Mouse (Mus musculus) myocyte (in vitro differentiated cells): ENCODE results near the gene Proz.

Source experiments
- CEBPB ChIP-seq: IDR thresholded peaks from 2 replicates; pipeline ENCODE4 v1.6.1; 2011; ENCODE audit warnings: mild to moderate bottlenecking, moderate library complexity; ENCODE audit not compliant: poor library complexity, insufficient read depth, severe bottlenecking
- MAX ChIP-seq: IDR thresholded peaks from one replicate; pipeline ENCODE4 v1.6.1; 2011; ENCODE audit warnings: low read depth, mild to moderate bottlenecking, control low read depth
- MYOD1 ChIP-seq, 3 experiments: IDR thresholded peaks; one replicate each; pipeline ENCODE4 v1.6.1; 2011; ENCODE audit warnings: control low read depth in 2 of 3, low read depth in 2 of 3, mild to moderate bottlenecking in 2 of 3, moderate library complexity in 1 of 3; ENCODE audit not compliant: insufficient read length in 2 of 3, control insufficient read depth in 1 of 3
- POLR2A ChIP-seq: IDR thresholded peaks from one replicate; pipeline ENCODE4 v1.6.1; 2011; ENCODE audit warnings: low read depth, mild to moderate bottlenecking, control low read depth, moderate library complexity; ENCODE audit not compliant: insufficient read length
- POLR2AphosphoS2 ChIP-seq: IDR thresholded peaks from one replicate; pipeline ENCODE4 v1.6.1; 2011; ENCODE audit warnings: low read depth, control low read depth; ENCODE audit not compliant: insufficient read length
- REST ChIP-seq: IDR thresholded peaks from one replicate; pipeline ENCODE4 v1.6.1; 2011; ENCODE audit warnings: mild to moderate bottlenecking, control low read depth, moderate library complexity; ENCODE audit not compliant: insufficient read depth, insufficient read length
- TCF12 ChIP-seq: IDR thresholded peaks from one replicate; pipeline ENCODE4 v1.6.1; 2011; ENCODE audit warnings: mild to moderate bottlenecking, control low read depth; ENCODE audit not compliant: poor library complexity, insufficient read depth, severe bottlenecking
- TCF3 ChIP-seq: IDR thresholded peaks from one replicate; pipeline ENCODE4 v1.6.1; 2011; ENCODE audit warnings: low read depth, control low read depth; ENCODE audit not compliant: insufficient read length
- USF1 ChIP-seq: IDR thresholded peaks from one replicate; pipeline ENCODE4 v1.6.1; 2011; ENCODE audit warnings: low read depth, mild to moderate bottlenecking, control low read depth, moderate library complexity

DNA sequence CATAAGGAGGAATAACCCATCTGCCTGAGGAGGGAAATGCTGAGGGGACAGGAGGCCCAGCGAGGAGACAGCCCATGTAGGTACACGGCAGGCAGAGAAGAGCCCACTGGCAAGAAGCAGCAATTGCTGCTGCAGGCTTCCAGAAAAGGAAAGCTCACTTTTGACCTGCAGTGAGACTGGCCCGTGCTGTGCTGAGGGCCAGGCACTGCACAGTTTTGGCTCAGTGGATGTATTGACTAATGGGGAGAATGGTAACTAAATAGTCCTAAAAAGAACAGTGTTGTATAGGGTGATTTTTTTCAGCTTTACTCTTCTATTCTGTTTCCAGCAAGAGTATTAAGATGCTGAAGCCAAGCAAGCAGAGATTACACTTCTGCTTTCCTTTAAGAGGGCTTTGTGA is 57.8 kb downstream of the Proz start:
- no peak for TF ChIP-seq POLR2A
- TF ChIP-seq USF1: no peak
- no peak for TF ChIP-seq POLR2AphosphoS2
- no peak for TF ChIP-seq CEBPB
- no peak for TF ChIP-seq TCF12
- no peak for TF ChIP-seq REST
- TF ChIP-seq TCF3: no peak
- no peak for TF ChIP-seq MYOD1 (IDR thresholded peaks at IDR 0.05; ENCODE audit: control insufficient read depth in 1 of 3, insufficient read length in 2 of 3, low read depth in 2 of 3)
- TF ChIP-seq MAX: no peak
